Mouse (Mus musculus): ENCODE results near the gene Gm5737.

The Gm5737 gene

GRCm38 (mm10) chr7:120834863-120835372 lies 22.8 kb downstream of the Gm5737 start:
- no peaks in the 10 kb centered on the region for H3K36me3 ChIP-seq (ENCODE audit: control insufficient read depth, insufficient read depth, low read length, poor library complexity, severe bottlenecking)
- H3K27me3 ChIP-seq (ENCODE audit: control insufficient read depth, insufficient read depth, low read length, poor library complexity, severe bottlenecking), result no peaks in the 10 kb centered on the region
- peak; percentile 93 for DNase-seq (ENCODE audit: low read depth, low spot score)

DNA sequence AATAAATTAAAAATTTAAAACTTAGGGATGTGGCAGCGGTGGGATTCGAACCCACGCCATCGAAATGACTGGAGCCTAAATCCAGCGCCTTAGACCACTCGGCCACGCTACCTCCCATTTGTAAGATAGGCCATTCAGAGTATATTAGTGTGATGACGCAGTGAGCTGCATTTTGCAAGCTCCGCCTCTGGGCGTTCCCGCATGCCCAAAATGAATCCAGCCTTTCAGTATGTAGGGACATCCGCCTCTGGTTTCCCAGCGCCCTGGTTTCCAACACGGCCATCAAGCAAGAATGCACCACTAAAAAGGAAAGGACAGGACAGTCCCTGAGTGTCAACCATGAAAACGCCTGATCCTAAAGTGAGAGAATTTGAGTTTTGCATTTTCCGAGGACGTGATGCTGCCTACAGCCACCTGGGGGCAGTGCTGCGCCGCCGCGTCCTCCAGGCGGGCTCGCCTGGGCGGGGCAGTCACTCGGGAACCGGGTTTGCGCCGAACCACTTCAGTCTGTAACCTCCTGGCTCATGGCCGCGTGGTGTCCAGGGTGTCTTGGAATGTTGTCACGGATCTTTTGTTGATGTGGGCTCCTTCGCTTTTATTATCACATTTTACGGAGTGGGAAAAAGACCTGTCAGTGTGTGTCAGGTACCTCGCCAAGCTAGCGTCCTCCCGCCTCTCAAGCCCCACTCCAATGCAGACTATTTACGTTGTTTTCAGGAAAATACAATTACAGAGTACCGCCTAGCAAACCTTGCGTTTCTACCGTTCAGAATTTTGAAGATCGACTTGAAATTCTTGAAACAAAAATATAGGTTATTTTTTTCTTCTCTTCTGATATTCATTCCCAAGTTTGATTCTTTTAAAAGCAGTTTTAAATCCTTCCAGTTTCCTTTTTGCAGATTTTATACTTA lies 23.5 kb downstream of the Gm5737 start:
- Histone ChIP-seq H3K36me3 (ENCODE audit: control insufficient read depth, insufficient read depth, low read length, poor library complexity, severe bottlenecking) (no peaks in the 10 kb centered on the region), H3K27me3 (ENCODE audit: control insufficient read depth, insufficient read depth, low read length, poor library complexity, severe bottlenecking) (no peaks in the 10 kb centered on the region)
- DNase-seq (ENCODE audit: low read depth, low spot score), result peak; percentile 99

DNA sequence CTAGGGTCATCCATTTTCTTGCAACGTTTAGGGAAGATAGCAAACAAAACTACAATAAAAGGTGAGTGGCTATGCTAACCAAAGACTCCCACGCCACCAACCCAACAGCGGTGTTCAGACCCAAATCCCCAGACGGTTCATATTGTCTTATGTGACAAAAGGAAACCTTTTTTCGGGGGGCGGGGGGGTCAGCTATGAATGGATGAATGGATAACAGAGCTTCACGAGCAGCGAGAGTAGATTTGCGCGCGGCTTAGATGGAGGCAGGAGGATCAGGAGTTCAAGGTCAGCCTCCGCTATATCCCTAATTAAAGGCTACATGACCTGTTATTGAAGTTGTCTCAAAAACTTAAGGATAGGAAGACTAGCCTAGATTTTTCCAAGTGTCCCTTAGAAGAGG lies 24.2 kb downstream of the Gm5737 start:
- Histone ChIP-seq H3K36me3 (ENCODE audit: control insufficient read depth, insufficient read depth, low read length, poor library complexity, severe bottlenecking) (no peaks in the 10 kb centered on the region), H3K27me3 (ENCODE audit: control insufficient read depth, insufficient read depth, low read length, poor library complexity, severe bottlenecking) (no peaks in the 10 kb centered on the region)
- DNase-seq (ENCODE audit: low read depth, low spot score), result peak; percentile 54

DNA sequence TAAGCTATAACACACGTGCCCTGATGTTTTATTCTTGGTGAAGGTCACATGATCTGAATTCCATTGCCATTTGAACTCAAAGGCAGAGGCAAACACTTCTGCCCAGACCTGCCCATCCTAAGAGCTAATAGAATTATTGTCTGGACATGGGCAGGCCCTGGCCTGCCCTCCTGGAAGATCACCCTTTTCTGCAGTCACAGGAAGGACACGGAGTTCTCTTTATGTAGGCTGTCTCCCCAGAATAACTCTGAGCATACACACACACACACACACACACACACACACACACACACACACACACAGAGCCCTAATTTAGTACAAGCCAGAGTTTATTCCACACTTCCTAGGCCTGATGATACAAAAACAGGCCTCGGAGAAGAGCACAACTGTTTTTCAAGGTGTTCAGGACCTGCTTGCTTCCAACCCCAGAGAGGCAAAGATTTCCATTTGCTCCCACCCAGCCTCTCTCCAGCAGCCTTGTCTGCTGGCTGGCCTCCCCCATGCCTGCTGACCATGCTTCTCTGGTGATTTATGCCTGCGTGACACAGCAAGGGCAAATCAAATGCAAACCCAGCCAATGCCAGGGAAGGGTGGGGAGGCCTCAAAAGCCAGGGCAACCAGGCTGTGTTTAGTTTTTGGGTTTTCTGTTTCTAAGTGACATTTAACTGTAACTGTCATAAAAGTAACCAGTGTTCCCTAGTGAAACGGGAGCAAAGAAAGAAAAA lies 26.4 kb downstream of the Gm5737 start:
- DNase-seq (ENCODE audit: low read depth, low spot score), result no peak
- Histone ChIP-seq H3K36me3 (ENCODE audit: control insufficient read depth, insufficient read depth, low read length, poor library complexity, severe bottlenecking) (no peaks in the 10 kb centered on the region), H3K27me3 (ENCODE audit: control insufficient read depth, insufficient read depth, low read length, poor library complexity, severe bottlenecking) (no peaks in the 10 kb centered on the region)

DNA sequence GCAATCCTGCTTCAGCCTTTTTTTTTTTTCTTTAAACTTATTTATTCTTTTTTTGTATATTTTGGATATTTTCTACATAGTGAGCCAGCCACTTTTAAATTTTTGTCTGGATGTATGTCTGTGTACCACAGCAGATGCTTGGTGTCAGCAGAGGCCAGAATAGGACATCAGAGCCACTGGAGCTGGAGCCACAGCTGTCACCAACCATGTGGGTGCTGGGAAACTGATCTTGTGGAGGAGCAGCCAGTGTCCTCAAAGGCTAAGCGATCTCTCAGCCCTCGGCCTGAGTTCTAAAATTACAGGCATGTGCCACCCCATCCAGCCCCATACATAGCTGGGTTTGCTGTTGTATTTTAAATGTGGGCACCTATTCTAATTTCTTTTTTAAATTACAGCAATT lies 27.6 kb downstream of the Gm5737 start:
- no peaks in the 10 kb centered on the region for H3K36me3 ChIP-seq (ENCODE audit: control insufficient read depth, insufficient read depth, low read length, poor library complexity, severe bottlenecking)
- no peak for DNase-seq (ENCODE audit: low read depth, low spot score)
- no peaks in the 10 kb centered on the region for H3K27me3 ChIP-seq (ENCODE audit: control insufficient read depth, insufficient read depth, low read length, poor library complexity, severe bottlenecking)

- DNase-seq (ENCODE audit: low read depth, low spot score), result peak; percentile 93
These were observed 30.3 kb downstream of the Gm5737 start, which contains the start of gene Eef2k for GRCm38 (mm10) chr7:120842345-120843036. TSS of gene Eef2k (plus strand) at chr7:120842831.

DNA sequence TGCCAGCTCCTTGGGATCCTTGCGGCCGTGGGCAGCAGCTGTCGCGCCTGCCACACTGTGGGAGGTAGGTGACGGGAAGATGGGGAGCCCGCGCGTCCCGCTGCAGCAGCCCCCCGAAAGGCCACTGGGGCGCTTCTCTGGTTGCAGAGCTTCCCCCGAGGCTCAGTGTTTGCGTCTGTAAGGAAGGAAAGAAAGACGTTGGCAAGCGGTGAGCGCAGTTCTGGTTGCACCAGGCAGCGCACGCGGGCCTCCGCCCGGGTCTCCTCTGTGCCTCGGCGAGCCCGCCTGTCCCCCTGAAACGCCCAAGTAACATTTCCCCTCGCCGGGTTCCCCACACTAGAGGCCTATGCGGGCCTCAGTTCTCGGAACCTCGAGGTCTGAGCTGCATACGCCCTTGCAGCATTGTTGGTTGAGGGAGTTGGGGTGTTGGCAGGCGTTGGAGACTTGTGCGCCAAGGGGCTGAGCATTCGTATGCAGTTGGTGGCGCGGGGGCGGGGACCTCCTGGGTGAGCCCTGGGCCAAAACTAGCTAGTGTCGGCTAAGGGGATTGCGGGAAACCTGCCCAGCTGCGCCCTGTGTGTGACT lies 31.0 kb downstream of the Gm5737 start:
- Histone ChIP-seq H3K36me3 (ENCODE audit: control insufficient read depth, insufficient read depth, low read length, poor library complexity, severe bottlenecking) (no peaks in the 10 kb centered on the region), H3K27me3 (ENCODE audit: control insufficient read depth, insufficient read depth, low read length, poor library complexity, severe bottlenecking) (no peaks in the 10 kb centered on the region)
- peak; percentile 65 for DNase-seq (ENCODE audit: low read depth, low spot score)

More at GRCm38 (mm10) chr7:120842345-120843036, 30.3 kb downstream of the Gm5737 start, which contains the start of gene Eef2k:
- no peaks in the 10 kb centered on the region for H3K27me3 ChIP-seq (ENCODE audit: control insufficient read depth, insufficient read depth, low read length, poor library complexity, severe bottlenecking)
- no peaks in the 10 kb centered on the region for H3K36me3 ChIP-seq (ENCODE audit: control insufficient read depth, insufficient read depth, low read length, poor library complexity, severe bottlenecking)

DNA sequence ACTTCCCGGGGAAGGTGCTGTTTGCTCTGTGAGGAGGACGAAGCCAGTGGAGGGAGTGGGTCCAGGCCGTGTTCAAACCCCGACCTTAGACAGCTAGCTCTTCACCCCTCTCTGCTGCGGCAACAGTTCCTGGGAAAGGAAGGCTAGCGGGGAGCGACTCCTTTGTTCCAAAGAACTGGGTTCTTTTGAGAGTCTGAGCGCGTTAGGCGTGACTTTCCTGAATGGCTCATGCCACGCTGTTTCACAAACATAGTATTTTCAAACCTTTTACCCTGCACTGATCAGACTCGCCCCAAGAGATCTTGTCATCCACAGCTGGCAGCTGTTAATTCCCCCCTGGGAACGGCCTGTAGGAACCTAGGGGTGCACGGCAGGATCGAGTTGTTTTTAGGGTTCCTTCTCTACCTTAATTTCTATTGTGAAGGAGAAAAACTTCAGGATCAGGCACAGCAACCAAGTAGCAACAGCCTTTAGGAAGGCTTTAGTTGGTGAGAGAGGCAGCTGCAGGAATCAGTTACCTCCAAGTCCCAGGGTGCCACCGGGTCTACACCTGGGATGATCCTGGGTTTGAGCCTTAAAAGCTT lies 31.8 kb downstream of the Gm5737 start:
- H3K36me3 ChIP-seq (ENCODE audit: control insufficient read depth, insufficient read depth, low read length, poor library complexity, severe bottlenecking), result no peaks in the 10 kb centered on the region
- no peaks in the 10 kb centered on the region for H3K27me3 ChIP-seq (ENCODE audit: control insufficient read depth, insufficient read depth, low read length, poor library complexity, severe bottlenecking)
- DNase-seq (ENCODE audit: low read depth, low spot score), result no peak

- no peak for DNase-seq (ENCODE audit: low read depth, low spot score)
These were observed 32.5 kb downstream of the Gm5737 start for GRCm38 (mm10) chr7:120844689-120845088.

GRCm38 (mm10) chr7:120848831-120849512 lies 36.8 kb downstream of the Gm5737 start:
- DNase-seq (ENCODE audit: low read depth, low spot score), result no peak
- Histone ChIP-seq H3K27me3 (ENCODE audit: control insufficient read depth, insufficient read depth, low read length, poor library complexity, severe bottlenecking) (no peaks in the 10 kb centered on the region), H3K36me3 (ENCODE audit: control insufficient read depth, insufficient read depth, low read length, poor library complexity, severe bottlenecking) (no peaks in the 10 kb centered on the region)

More at GRCm38 (mm10) chr7:120844689-120845088, 32.5 kb downstream of the Gm5737 start:
- H3K27me3 ChIP-seq (ENCODE audit: control insufficient read depth, insufficient read depth, low read length, poor library complexity, severe bottlenecking), result no peaks in the 10 kb centered on the region
- no peaks in the 10 kb centered on the region for H3K36me3 ChIP-seq (ENCODE audit: control insufficient read depth, insufficient read depth, low read length, poor library complexity, severe bottlenecking)

- no peak for DNase-seq (ENCODE audit: low read depth, low spot score)
- Histone ChIP-seq H3K27me3 (ENCODE audit: control insufficient read depth, insufficient read depth, low read length, poor library complexity, severe bottlenecking) (no peaks in the 10 kb centered on the region), H3K36me3 (ENCODE audit: control insufficient read depth, insufficient read depth, low read length, poor library complexity, severe bottlenecking) (no peaks in the 10 kb centered on the region)
These were observed 38.0 kb downstream of the Gm5737 start for GRCm38 (mm10) chr7:120850165-120850564.

DNA sequence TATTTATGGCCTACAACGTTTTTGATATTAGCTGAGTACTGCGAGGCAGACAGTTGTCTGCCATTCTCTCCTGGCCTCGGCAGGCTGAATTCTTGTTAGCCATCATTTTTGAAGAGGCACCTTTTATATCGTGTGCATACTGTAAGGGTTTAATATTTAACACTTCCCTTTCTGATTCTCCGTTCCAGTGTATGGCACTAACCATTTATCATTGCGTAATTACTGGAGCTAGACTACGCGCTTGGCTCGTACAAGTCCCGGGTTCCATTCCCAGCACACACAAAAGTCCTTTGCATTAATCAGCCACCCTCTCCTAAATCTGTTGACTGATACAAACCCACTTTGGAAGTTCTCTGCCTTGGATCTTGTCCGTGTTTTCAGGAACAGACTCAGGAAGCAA lies 47.7 kb downstream of the Gm5737 start:
- no peak for DNase-seq (ENCODE audit: low read depth, low spot score)
- Histone ChIP-seq H3K36me3 (ENCODE audit: control insufficient read depth, insufficient read depth, low read length, poor library complexity, severe bottlenecking) (no peaks in the 10 kb centered on the region), H3K27me3 (ENCODE audit: control insufficient read depth, insufficient read depth, low read length, poor library complexity, severe bottlenecking) (no peaks in the 10 kb centered on the region)

DNA sequence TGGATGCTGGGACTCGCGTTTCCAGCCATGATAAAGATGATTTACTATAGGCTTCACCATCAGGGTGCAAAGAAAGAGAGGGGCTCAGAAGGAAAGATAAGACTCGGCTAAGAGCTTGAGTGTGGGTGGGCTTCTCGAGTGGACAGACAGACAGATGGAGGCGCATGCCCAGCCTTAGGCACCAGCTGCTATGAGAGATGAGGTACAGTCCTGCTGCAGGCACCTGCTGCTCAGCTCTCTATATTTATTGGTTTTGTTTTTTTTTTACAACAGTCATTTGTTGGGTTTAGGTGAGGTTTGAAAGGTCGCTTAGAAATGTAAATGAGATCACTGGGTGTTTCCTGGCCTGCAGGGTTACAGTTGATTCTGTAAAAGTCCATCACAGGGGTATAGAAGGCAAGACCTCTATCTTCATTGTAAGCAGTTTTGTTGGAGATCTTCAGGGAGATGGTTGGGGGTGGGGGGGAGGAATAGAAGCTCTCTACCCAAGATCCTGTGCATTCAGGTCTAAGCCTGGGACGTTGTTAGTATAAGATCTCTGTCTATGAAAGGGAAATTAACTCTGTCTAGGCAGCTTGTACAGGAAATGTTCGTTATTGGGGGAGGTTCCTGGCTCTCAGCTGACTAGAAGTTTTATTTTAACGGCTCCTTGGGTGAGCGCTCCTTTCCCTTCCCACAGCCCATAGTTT lies 48.8 kb downstream of the Gm5737 start:
- no peak for DNase-seq (ENCODE audit: low read depth, low spot score)
- no peaks in the 10 kb centered on the region for H3K36me3 ChIP-seq (ENCODE audit: control insufficient read depth, insufficient read depth, low read length, poor library complexity, severe bottlenecking)
- no peaks in the 10 kb centered on the region for H3K27me3 ChIP-seq (ENCODE audit: control insufficient read depth, insufficient read depth, low read length, poor library complexity, severe bottlenecking)
